Mouse (Mus musculus): Measurements from ENCODE around the gene Csmd2.

GRCm38 (mm10) chr4:128270177-128270576 is 282.5 kb downstream of the Csmd2 start:
- no peak for TF ChIP-seq CTCF (IDR thresholded peaks at IDR 0.05; ENCODE audit: borderline replicate concordance, insufficient read depth, low read depth, low read length)
- no peak for TF ChIP-seq POLR2A (IDR thresholded peaks at IDR 0.05; ENCODE audit: borderline replicate concordance, insufficient read depth, low read length)
